Mouse (Mus musculus) neural tube, embryonic 15.5 days (tissue): ENCODE measurements around the gene Nrxn2. TPM values are rescaled to one million over a fixed set of nuclear protein-coding genes. Genes with fewer than 3 reads are reported as not detected.

Source experiments
- ATAC-seq: fragments of 200-750 bp; cut with Nextera tagmentation; 2 replicates; pipeline ENCODE4 v1.8.0; 2017; ENCODE audit warnings: mild to moderate bottlenecking, moderate TSS enrichment, moderate library complexity; ENCODE audit not compliant: low FRiP score
- H3K27ac ChIP-seq: fragments of 300-500 bp; sonication (generic); replicated peaks from 2 replicates; pipeline ENCODE4 v1.5.1; 2015; ENCODE audit warnings: mild to moderate bottlenecking, inconsistent platforms
- H3K27me3 ChIP-seq: fragments of 300-500 bp; sonication (generic); replicated peaks from 2 replicates; pipeline ENCODE4 v1.6.1; 2015; ENCODE audit warnings: inconsistent platforms
- H3K36me3 ChIP-seq: fragments of 300-500 bp; sonication (generic); 2 replicates; pipeline ENCODE4 v1.6.1; 2015; ENCODE audit warnings: inconsistent platforms
- H3K4me1 ChIP-seq: fragments of 300-500 bp; sonication (generic); 2 replicates; pipeline ENCODE4 v1.6.1; 2015; ENCODE audit warnings: inconsistent platforms
- H3K4me2 ChIP-seq: fragments of 300-500 bp; sonication (generic); 2 replicates; pipeline ENCODE4 v1.6.1; 2015; ENCODE audit warnings: inconsistent platforms, mild to moderate bottlenecking, moderate library complexity
- H3K4me3 ChIP-seq: fragments of 300-500 bp; sonication (generic); replicated peaks from 2 replicates; pipeline ENCODE4 v1.5.1; 2015; ENCODE audit warnings: mild to moderate bottlenecking, inconsistent platforms
- H3K9ac ChIP-seq: fragments of 300-500 bp; sonication (generic); replicated peaks from 2 replicates; pipeline ENCODE4 v1.6.1; 2015; ENCODE audit warnings: mild to moderate bottlenecking, inconsistent platforms
- H3K9me3 ChIP-seq: fragments of 300-500 bp; sonication (generic); replicated peaks from 2 replicates; pipeline ENCODE4 v1.6.1; 2016; ENCODE audit warnings: inconsistent platforms
- WGBS: fragments of 180-500 bp; shearing (Covaris S2); methylation state at CpG from one replicate; pipeline ENCODE4 v1.1.7; 2015; ENCODE audit warnings: mixed read lengths; 5-methylcytosine and 5-hydroxymethylcytosine counted together
- polyA plus RNA-seq: library from polyadenylated mRNA; unstranded; fragments of >200 nt; fragmentation: Nextera tagmentation; extraction: Ambion mirVana; gene quantifications from 2 replicates; pipeline ENCODE4 v1.2.1, GENCODE M21; 2015

Nrxn2 gene
- polyA plus RNA-seq, 1 experiment from 2014 or later, result 45.7 TPM

DNA sequence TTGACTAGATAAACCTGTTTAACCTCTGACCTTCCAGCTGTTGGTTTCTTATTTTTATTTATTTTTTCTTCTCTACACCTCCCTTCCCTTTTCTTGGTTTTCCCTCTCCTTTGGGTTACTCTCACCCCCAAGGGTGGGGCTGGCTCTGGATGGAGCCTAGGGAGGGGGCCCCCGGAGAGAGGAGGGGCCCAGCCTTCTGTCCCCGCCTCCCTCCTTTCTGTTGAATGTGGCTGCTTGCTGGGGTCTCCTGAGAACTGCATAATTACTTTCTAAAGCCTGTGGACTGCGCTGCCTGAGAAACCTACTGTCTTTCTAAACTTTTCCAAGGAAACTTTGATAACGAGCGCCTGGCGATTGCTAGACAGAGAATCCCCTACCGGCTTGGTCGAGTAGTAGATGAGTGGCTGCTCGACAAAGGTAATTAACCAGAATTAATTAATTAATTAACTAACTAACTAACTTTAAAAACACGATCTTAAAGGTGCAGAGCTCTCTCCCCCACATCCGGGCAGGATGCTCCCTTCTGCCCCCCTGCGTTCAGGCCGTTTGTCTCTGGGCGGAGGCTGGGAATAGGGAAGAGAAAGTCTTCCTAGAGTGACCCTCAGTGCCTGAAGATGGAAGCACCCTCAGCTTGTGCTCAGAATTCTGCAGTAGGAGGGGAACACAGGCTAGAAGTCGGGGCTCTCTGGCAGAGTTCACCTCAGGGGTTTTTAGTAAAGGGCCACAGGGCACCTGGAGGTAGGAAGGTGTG lies 95.0 kb downstream of the Nrxn2 start:
- ATAC-seq, result no peak
- Histone ChIP-seq H3K9me3 (no peaks in the 10 kb centered on the region), H3K4me1 (peaks cover 39% of the 10 kb centered on the region), H3K4me2 (no peak overlapping the region; the same call in 1 of the 2 replicates), H3K36me3 (peaks cover 67% of the 10 kb centered on the region), H3K9ac (no peak overlapping the region), H3K4me3 (no peak overlapping the region), H3K27ac (0 out of 2 replicates have a peak overlapping the region, but pooled peaks have one; percentile 2), H3K27me3 (no peaks in the 10 kb centered on the region)
- WGBS, result 10% methylated on average over 15 of the region's 15 CpGs

DNA sequence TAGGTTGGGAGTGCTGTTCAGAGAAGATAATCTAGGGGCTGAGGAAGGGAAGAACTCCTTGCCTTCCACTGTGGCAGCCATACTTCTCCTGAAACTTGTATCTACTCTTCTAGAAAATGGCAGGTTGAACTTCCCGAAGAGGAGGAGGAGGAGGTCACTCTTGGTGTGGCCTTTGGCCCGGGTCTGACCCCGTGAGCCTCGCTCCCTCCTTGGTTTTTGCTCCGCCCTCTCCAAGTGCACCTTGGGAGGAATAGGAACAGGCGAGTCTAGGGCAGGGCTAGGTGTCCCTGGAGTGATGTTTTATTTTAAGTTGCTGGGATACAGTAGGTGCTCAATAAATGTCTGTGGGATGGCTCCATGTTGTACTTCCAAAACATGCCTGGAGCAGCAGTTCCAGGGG lies 96.4 kb downstream of the Nrxn2 start:
- H3K4me1 ChIP-seq, result peaks cover 53% of the 10 kb centered on the region
- no peak for ATAC-seq
- no peak overlapping the region for H3K4me2 ChIP-seq
- no peaks in the 10 kb centered on the region for H3K27me3 ChIP-seq
- no peak overlapping the region; the same call in 1 of the 2 replicates for H3K27ac ChIP-seq
- no peak overlapping the region for H3K4me3 ChIP-seq
- no peak overlapping the region for H3K9ac ChIP-seq
- no peaks in the 10 kb centered on the region for H3K9me3 ChIP-seq
- 67% methylated on average over 6 of the region's 6 CpGs for WGBS
- peaks cover 69% of the 10 kb centered on the region for H3K36me3 ChIP-seq

DNA sequence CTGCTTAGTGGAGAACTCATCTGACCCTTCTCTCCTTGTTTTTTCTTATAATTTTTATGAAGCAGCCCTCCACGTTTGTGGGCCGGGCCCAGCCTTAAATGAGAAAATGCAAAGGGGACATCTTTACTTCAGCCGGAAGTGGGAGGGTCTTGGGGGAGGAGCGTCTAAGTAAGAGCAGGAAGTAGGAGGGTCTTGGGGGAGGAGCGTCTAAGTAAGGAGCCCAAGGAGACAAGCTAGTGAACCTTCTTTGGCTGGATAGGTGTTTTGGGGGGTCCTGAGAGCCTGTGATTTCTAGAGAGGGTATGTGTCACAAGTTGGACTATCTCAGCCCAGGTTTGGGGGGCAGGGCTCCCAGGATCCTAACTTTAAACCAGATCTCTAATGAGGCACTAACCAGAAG lies 96.9 kb downstream of the Nrxn2 start:
- Histone ChIP-seq H3K4me1 (peaks cover 55% of the 10 kb centered on the region), H3K27me3 (no peaks in the 10 kb centered on the region), H3K36me3 (peaks cover 69% of the 10 kb centered on the region), H3K4me3 (no peak overlapping the region), H3K4me2 (no peak overlapping the region), H3K9me3 (no peaks in the 10 kb centered on the region), H3K9ac (no peak overlapping the region), H3K27ac (no peak overlapping the region)
- 66% methylated on average over 5 of the region's 5 CpGs for WGBS
- no peak for ATAC-seq

DNA sequence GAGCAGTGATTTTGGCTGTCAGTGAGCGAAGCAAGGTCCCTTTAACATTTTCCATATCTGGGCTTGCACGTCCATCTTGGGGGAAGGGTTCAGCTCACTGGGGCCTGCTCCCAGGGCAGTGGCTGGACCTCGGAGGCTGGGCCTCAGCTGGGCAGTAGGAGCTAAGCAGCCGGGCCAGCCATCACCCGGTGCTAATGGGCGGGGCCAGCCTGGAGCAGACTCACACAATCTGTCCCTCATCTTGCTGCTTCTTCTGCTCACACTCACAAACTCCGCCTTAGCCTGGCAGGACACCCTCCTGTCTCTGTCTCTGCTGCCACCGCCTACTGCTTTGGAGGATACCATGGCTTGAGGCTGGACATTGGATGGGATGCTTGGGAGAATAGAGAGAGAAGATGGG lies 97.6 kb downstream of the Nrxn2 start:
- H3K27ac ChIP-seq, result no peak overlapping the region
- ATAC-seq, result no peak
- H3K9me3 ChIP-seq, result no peaks in the 10 kb centered on the region
- peaks cover 69% of the 10 kb centered on the region for H3K36me3 ChIP-seq
- H3K27me3 ChIP-seq, result no peaks in the 10 kb centered on the region
- H3K4me2 ChIP-seq, result no peak overlapping the region
- H3K4me3 ChIP-seq, result no peak overlapping the region
- no peak overlapping the region for H3K9ac ChIP-seq
- 64% methylated on average over 8 of the region's 8 CpGs for WGBS
- peaks cover 55% of the 10 kb centered on the region for H3K4me1 ChIP-seq

DNA sequence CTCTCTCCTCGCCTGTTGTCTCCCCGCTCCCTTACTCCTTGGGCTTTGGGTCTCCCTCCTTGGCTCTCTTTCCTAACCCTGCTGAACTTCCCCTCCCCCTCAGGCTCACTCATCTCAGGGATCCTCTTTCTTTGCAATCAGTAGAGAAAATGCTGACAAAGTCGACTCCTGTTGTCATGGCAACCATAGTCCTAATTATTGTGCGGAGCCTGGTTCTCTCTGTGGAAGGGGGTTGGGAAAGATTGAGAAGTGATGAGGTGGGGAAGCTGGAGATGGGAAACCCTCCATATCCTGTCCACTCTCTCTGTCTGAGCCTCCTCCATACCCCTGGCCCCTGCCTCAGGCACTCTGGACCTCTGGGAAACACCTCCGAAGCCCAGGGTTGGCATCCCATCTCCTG lies 100.1 kb downstream of the Nrxn2 start:
- H3K4me1 ChIP-seq, result peaks cover 42% of the 10 kb centered on the region
- WGBS, result 14% methylated on average over 5 of the region's 5 CpGs
- H3K9me3 ChIP-seq, result no peaks in the 10 kb centered on the region
- peak overlapping the region; percentile 31 for H3K4me2 ChIP-seq
- no peaks in the 10 kb centered on the region for H3K27me3 ChIP-seq
- H3K9ac ChIP-seq, result no peak overlapping the region
- peak; percentile 57 for ATAC-seq
- peaks cover 73% of the 10 kb centered on the region for H3K36me3 ChIP-seq
- no peak overlapping the region for H3K4me3 ChIP-seq
- H3K27ac ChIP-seq, result peak overlapping the region; percentile 81

DNA sequence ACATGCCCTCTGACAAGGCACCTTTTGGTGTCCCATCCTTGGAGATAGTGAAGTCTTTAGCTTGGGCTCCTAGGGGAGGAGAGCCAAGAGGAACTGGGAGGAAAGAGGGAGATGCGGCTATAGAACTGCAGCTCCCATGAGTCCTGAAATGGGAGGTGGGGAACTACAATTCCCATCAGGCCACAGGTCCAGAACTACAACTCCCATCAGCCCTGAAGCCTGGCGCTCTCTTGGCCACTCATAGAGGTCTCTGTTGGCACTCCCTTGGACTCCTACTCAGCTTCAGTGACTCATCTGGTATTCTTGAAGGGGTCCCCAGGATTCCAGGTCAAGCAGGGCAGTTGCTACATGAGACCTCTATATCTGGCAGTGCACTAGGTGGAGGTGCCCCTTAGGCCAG lies 101.0 kb downstream of the Nrxn2 start:
- H3K9me3 ChIP-seq, result no peaks in the 10 kb centered on the region
- H3K27me3 ChIP-seq, result no peaks in the 10 kb centered on the region
- no peak for ATAC-seq
- 73% methylated on average over 2 of the region's 2 CpGs for WGBS
- H3K36me3 ChIP-seq, result peaks cover 76% of the 10 kb centered on the region
- no peak overlapping the region for H3K4me2 ChIP-seq
- H3K9ac ChIP-seq, result no peak overlapping the region
- H3K4me3 ChIP-seq, result no peak overlapping the region
- peaks cover 37% of the 10 kb centered on the region for H3K4me1 ChIP-seq
- peak overlapping the region; percentile 81 for H3K27ac ChIP-seq

DNA sequence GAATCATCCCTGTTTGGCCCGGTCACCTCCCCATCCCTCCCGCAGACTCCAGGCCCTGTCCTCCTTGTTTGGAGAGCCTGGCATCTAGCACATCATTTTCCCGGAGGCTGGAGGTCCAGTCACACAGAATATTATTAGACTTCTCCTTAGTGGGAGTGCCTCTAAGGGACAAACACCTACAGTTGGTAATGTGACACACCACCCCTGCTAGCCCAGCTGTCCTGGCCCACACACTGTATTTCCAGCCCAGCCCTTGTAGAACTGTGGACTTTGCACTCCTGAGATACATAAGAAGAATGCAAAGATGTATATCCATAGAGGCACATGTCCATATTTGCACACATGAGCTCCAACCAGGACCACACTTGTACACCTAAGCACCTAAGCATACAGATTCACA lies 103.1 kb downstream of the Nrxn2 start:
- H3K27ac ChIP-seq, result no peak overlapping the region
- H3K27me3 ChIP-seq, result no peaks in the 10 kb centered on the region
- peaks cover 34% of the 10 kb centered on the region for H3K4me1 ChIP-seq
- WGBS, result 93% methylated on average over 3 of the region's 3 CpGs
- no peak overlapping the region for H3K9ac ChIP-seq
- peaks cover 80% of the 10 kb centered on the region for H3K36me3 ChIP-seq
- no peak overlapping the region for H3K4me2 ChIP-seq
- ATAC-seq, result no peak
- H3K9me3 ChIP-seq, result no peaks in the 10 kb centered on the region
- no peak overlapping the region for H3K4me3 ChIP-seq

DNA sequence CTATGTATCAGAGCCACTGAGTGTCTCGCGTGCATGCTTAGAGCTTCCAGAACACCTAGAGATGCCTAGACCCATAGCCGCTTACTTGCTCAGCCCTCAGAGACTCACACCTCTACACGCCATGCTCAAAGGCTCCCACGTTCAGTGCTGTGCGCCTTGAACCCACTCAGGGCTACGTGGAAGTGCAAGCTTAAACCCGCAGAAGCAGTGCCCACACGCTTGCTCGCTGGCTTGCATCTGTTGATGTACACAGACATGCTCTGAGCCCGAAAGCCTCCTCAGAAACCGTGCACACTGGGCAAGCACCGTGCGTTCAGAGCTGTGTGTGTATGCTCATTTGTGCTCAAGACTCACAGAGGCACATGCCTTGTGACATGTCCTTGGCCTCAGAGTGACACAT lies 103.8 kb downstream of the Nrxn2 start:
- Histone ChIP-seq H3K4me1 (peaks cover 28% of the 10 kb centered on the region), H3K9ac (no peak overlapping the region), H3K27ac (no peak overlapping the region; the same call in 1 of the 2 replicates), H3K27me3 (no peaks in the 10 kb centered on the region), H3K36me3 (peaks cover 77% of the 10 kb centered on the region), H3K4me3 (no peak overlapping the region), H3K4me2 (no peak overlapping the region), H3K9me3 (no peaks in the 10 kb centered on the region)
- no peak for ATAC-seq
- 91% methylated on average over 14 of the region's 14 CpGs for WGBS

DNA sequence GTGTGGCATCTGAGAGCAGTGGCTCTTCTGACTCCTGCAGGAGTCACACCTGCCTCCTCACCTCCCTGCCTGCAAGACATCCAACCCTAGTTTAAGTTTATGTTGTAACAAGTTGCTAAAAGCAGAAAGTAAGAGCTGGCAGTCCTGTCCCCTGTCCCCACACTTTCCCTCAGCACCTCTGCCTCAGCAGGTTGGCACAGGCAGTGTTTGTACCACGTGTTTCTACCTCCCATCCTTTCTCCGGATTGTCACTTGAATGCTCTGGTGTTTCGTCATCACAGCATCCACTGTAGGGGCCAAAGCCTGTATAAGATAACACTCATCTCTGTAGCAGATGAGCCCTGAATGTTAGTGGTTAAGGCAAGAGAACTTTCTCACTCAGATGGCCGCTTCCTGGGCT lies 106.5 kb downstream of the Nrxn2 start:
- H3K27ac ChIP-seq, result 0 out of 2 replicates have a peak overlapping the region, but pooled peaks have one; percentile 13
- no peak for ATAC-seq
- H3K36me3 ChIP-seq, result peaks cover 68% of the 10 kb centered on the region
- no peaks in the 10 kb centered on the region for H3K27me3 ChIP-seq
- peaks cover 21% of the 10 kb centered on the region for H3K4me1 ChIP-seq
- no peak overlapping the region for H3K4me2 ChIP-seq
- 83% methylated on average over 4 of the region's 4 CpGs for WGBS
- no peak overlapping the region for H3K4me3 ChIP-seq
- no peaks in the 10 kb centered on the region for H3K9me3 ChIP-seq
- no peak overlapping the region for H3K9ac ChIP-seq

DNA sequence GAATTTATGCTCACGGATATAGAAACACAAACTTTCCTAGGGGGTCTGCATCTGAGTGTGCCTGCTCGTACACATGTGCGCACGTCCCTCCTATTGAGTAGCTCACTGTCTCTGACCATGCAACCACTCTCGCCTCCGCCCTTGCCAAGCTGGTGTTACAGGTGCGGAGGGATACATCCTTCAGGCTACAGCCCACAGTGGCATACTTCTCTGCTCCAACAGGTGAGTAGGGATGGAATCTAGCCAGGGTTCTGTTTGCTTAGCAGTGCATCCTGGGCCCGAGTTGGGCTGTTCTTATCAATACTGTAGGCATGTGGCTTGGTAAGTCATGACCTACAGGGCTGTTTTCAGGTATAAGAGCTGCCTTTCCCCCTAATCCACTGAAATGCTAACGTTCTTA lies 107.5 kb downstream of the Nrxn2 start:
- Histone ChIP-seq H3K4me3 (no peak overlapping the region), H3K4me2 (no peak overlapping the region), H3K9me3 (no peaks in the 10 kb centered on the region), H3K9ac (no peak overlapping the region), H3K4me1 (peaks cover 27% of the 10 kb centered on the region), H3K36me3 (peaks cover 58% of the 10 kb centered on the region), H3K27ac (no peak overlapping the region), H3K27me3 (no peaks in the 10 kb centered on the region)
- 94% methylated on average over 9 of the region's 9 CpGs for WGBS
- ATAC-seq, result no peak

GRCm38 (mm10) chr19:6527439-6527838 lies 108.9 kb downstream of the Nrxn2 start:
- no peak for ATAC-seq
- H3K27me3 ChIP-seq, result no peaks in the 10 kb centered on the region
- H3K36me3 ChIP-seq, result peaks cover 46% of the 10 kb centered on the region
- no peak overlapping the region for H3K4me3 ChIP-seq
- 87% methylated on average over 3 of the region's 3 CpGs for WGBS
- H3K9ac ChIP-seq, result no peak overlapping the region
- H3K27ac ChIP-seq, result no peak overlapping the region
- peaks cover 41% of the 10 kb centered on the region for H3K4me1 ChIP-seq
- H3K4me2 ChIP-seq, result no peak overlapping the region
- no peaks in the 10 kb centered on the region for H3K9me3 ChIP-seq

DNA sequence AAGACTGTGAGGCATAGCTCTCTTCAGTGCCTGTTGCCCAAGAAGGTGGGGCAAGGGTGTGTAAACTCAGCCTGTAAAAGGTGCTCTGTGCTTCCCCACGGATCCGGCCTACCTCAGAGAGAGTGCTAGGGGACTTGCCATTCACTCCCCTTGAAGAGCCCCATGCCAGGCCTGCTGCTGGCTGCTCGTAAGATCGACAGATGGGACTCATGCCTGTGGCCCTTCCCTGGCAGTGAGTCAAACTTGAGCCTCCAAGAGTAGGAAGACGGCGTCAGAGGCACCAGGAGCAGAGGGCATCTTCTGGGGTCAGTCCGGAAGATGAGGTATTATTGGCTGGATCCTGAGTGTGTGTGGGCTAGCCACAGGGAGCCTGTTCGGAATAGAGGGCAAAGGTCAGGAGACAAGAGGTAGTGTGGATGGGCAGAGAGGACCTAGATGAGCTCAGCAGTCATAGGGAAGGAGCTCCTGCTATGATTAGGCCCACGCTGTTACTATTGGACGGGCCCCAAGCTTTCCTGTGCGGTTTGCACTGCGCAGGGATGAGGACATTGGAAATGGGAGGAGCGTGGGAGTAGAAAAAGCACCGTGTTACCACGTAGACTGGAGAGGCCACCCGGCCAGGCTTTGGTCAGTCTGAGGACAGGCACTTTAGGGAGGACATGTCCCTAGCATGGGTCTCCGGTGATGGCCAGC lies 109.5 kb downstream of the Nrxn2 start:
- 76% methylated on average over 17 of the region's 17 CpGs for WGBS
- no peak overlapping the region for H3K4me2 ChIP-seq
- H3K4me1 ChIP-seq, result peaks cover 47% of the 10 kb centered on the region
- H3K9ac ChIP-seq, result no peak overlapping the region
- no peak for ATAC-seq
- H3K27ac ChIP-seq, result peak overlapping the region; percentile 69; the same call in 1 of the 2 replicates
- H3K27me3 ChIP-seq, result no peaks in the 10 kb centered on the region
- H3K9me3 ChIP-seq, result no peaks in the 10 kb centered on the region
- H3K4me3 ChIP-seq, result no peak overlapping the region
- H3K36me3 ChIP-seq, result peaks cover 41% of the 10 kb centered on the region
